Mouse (Mus musculus) stomach, postnatal 0 days (tissue): Measurements from ENCODE around the gene Tmem123.

Experiments
- CTCF ChIP-seq: IDR thresholded peaks from 2 replicates; pipeline ENCODE4 v1.5.1; 2016; ENCODE audit warnings: antibody characterized with exemption, low read depth, mild to moderate bottlenecking, moderate library complexity
- EP300 ChIP-seq: optimal IDR thresholded peaks from 2 replicates; pipeline ENCODE3; 2016; ENCODE audit warnings: antibody characterized with exemption

- TF ChIP-seq EP300 = no peak
- no peak for TF ChIP-seq CTCF
These were observed 9.8 kb downstream of the Tmem123 start for GRCm38 (mm10) chr9:7773686-7774085.
